In the genomic region with DNA sequence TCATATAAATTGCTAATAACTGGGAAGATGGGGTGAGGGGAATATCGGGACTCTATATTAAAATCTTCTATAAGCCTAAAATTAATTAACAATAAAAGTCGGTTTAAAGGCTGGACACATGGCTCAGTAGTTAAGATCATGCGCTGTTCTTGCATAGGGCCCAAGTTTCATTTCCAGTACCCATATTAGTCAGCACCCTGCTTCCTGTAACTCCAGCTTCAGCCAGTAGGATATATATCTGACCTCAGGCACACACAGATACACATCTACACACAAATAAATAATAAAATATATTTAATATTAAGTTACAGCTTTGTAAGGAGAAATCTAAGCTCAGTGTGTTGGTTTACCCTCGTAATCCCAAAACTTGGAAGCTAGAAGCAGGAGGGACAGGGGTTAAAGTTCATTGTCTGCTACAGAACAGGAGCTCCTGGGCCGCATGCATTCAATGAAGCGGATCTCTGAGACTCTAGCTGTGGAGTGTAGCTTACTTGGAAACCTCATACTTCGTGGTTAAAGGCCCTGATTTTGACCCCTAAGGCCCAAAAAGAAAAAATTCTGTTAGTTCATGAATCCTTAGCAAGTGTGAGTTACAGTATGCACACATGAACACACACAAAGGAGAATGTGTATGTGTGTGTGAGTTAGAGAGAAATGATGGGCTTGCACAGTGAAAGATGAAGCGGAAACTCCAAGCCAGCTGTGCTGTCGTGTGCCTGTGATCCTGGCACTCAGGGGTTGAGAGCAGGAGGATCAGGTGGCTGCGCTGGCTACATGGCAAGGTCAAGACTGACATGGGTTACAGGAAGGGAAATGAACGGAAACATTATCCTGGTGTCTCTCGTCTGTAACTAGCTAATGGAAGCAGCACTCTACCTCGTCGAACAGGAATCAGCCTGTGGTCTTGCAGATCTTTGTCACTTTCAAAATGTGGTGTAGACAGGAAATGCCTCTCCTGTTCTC, we compare ENCODE assay signal across 22 mouse cellular contexts. TPM values are rescaled to one million over a fixed set of nuclear protein-coding genes. Genes with fewer than 3 reads are reported as not detected.
A peak's percentile ranks its signal among the peaks of the same experiment; 100 is the strongest.
DNase-seq lines count a peak whose midpoint lies in the region; ATAC-seq lines count a peak whose summit lies in the region.
"Had no signal": no experiment of that assay in that cellular context is flagged by ENCODE, and none has a peak within 500 bp of the region (broad histone marks: within the 10 kb centered on the region; RNA-seq: fewer than 3 reads in every experiment).

No protein-coding gene starts in this region.

- DNase-seq in heart, embryonic 10.5 days (ENCODE audit: low spot score): no peak
- no peak for DNase-seq in heart, postnatal 4 days
- peak; percentile 23 for DNase-seq in thymus, postnatal 0 days (ENCODE audit: low spot score)
- no peak for DNase-seq in thymus, postnatal 14 days
- DNase-seq in gastrocnemius, postnatal 25 days: peak; percentile 23
- DNase-seq in splenic B cell, adult 2 months (ENCODE audit: low read depth, low spot score): peak; percentile 37
- DNase-seq in layer of hippocampus, postnatal 14 days (ENCODE audit: low spot score in 2 of 2): no peak
- DNase-seq: B cell, adult 2 months; cerebellum, adult 11 months; cerebellum, postnatal 36 days; heart, postnatal 14 days; liver, postnatal 0 days; lung, postnatal 36 days; midbrain, embryonic 14.5 days; right cerebral cortex, postnatal 25 days; thymus, adult 18-20 months had no signal

- H3K4me2 ChIP-seq in forebrain, embryonic 13.5 days: no peak overlapping the region
- H3K4me2 ChIP-seq: limb, embryonic 13.5 days had no signal

- H3K4me3 ChIP-seq in heart, embryonic 10.5 days: no peak overlapping the region
- H3K4me3 ChIP-seq in forebrain, embryonic 13.5 days: no peak overlapping the region
- H3K4me3 ChIP-seq: layer of hippocampus, adult 2 months; left cerebral cortex, adult 2 months; limb, embryonic 13.5 days had no signal

- peaks cover 18% of the 10 kb centered on the region; the same call in 1 of the 2 replicates for H3K4me1 ChIP-seq in heart, embryonic 10.5 days
- peaks cover 21% of the 10 kb centered on the region for H3K4me1 ChIP-seq in forebrain, embryonic 13.5 days

- H3K27me3 ChIP-seq in heart, embryonic 10.5 days (ENCODE audit: insufficient read depth, poor library complexity, severe bottlenecking): no peaks in the 10 kb centered on the region
- no peaks in the 10 kb centered on the region for H3K27me3 ChIP-seq in splenic B cell, adult 2 months (ENCODE audit: control insufficient read depth, insufficient read depth, low read length, poor library complexity, severe bottlenecking)
- H3K27me3 ChIP-seq in forebrain, embryonic 13.5 days: no peaks in the 10 kb centered on the region
- H3K27me3 ChIP-seq: limb, embryonic 13.5 days had no signal

- 0 out of 2 replicates have a peak overlapping the region, but pooled peaks have one; percentile 13 for H3K27ac ChIP-seq in heart, embryonic 10.5 days
- H3K27ac ChIP-seq in forebrain, embryonic 13.5 days: no peak overlapping the region
- H3K27ac ChIP-seq: layer of hippocampus, adult 2 months; left cerebral cortex, adult 2 months; limb, embryonic 13.5 days had no signal

- ATAC-seq in forebrain, embryonic 13.5 days: no peak
- ATAC-seq: forebrain, embryonic 16.5 days; inflammation-experienced regulatory T-cells, adult 6 months; liver, postnatal 0 days had no signal

- H3K36me3 ChIP-seq in heart, embryonic 10.5 days: peaks cover 9% of the 10 kb centered on the region; the same call in 1 of the 2 replicates
- H3K36me3 ChIP-seq in splenic B cell, adult 2 months (ENCODE audit: control insufficient read depth, insufficient read depth, low read length, poor library complexity, severe bottlenecking): no peaks in the 10 kb centered on the region; the same call in 1 of the 2 replicates
- H3K36me3 ChIP-seq in forebrain, embryonic 13.5 days (ENCODE audit: poor library complexity, severe bottlenecking): peaks cover 4% of the 10 kb centered on the region; the same call in 1 of the 2 replicates

- no peak overlapping the region for H3K9ac ChIP-seq in forebrain, embryonic 13.5 days
- H3K9ac ChIP-seq: limb, embryonic 13.5 days; liver, postnatal 0 days had no signal

- 73% methylated on average over 14 of the region's 14 CpGs for WGBS in heart, embryonic 10.5 days
- 87% methylated on average over 14 of the region's 14 CpGs for WGBS in forebrain, embryonic 13.5 days

- no peaks in the 10 kb centered on the region for H3K9me3 ChIP-seq in heart, embryonic 10.5 days
- no peaks in the 10 kb centered on the region for H3K9me3 ChIP-seq in forebrain, embryonic 13.5 days (replicated peaks)
- H3K9me3 ChIP-seq: limb, embryonic 13.5 days had no signal

RNA-seq across cellular contexts. Expression of a gene that starts 49.2 kb away (rescaled TPM):
- polyA plus RNA-seq in heart, embryonic 10.5 days (2016; fragmentation: Nextera tagmentation; extraction: Ambion mirVana): 0.25 TPM in 1 of 2 replicates, not detected in the other
- 1 to 10 TPM; 1.3 to 2.4 TPM for total RNA-seq in heart, postnatal 4 days (2021)
- 0.26 and 0.56 TPM in 2 replicates for polyA plus RNA-seq in thymus, postnatal 0 days (2015; fragmentation: Nextera tagmentation; extraction: Ambion mirVana)
- 1 to 10 TPM in 1 of 2 experiments, under 1 TPM in 1; 0.74 to 1.3 TPM for total RNA-seq in gastrocnemius, postnatal 25 days (2021)
- polyA plus RNA-seq in forebrain, embryonic 13.5 days (2015; fragmentation: Nextera tagmentation; extraction: Ambion mirVana): 0.65 and 0.89 TPM in 2 replicates
- total RNA-seq in layer of hippocampus, postnatal 14 days (2021): 1 to 10 TPM; 4.3 to 4.7 TPM

Comparison
In these comparisons a context has a peak if more than half of its experiments do, and no peak if none do; other contexts are left out.
1. DNase-seq: peak in thymus, postnatal 0 days (single experiment), gastrocnemius, postnatal 25 days (single experiment) and splenic B cell, adult 2 months (single experiment); none in heart, embryonic 10.5 days (single experiment), heart, postnatal 4 days (single experiment), thymus, postnatal 14 days (single experiment) and layer of hippocampus, postnatal 14 days (0 of 2).